Mouse (Mus musculus) cerebellum, postnatal 25 days (tissue): ENCODE measurements around the gene Aig1.

Experiments used
- DNase-seq, 2 experiments: peaks; one replicate each; pipeline ENCODE4 v3.0.0; 2021; ENCODE audit warnings: mixed read lengths in 2 of 2

Aig1 gene

DNA sequence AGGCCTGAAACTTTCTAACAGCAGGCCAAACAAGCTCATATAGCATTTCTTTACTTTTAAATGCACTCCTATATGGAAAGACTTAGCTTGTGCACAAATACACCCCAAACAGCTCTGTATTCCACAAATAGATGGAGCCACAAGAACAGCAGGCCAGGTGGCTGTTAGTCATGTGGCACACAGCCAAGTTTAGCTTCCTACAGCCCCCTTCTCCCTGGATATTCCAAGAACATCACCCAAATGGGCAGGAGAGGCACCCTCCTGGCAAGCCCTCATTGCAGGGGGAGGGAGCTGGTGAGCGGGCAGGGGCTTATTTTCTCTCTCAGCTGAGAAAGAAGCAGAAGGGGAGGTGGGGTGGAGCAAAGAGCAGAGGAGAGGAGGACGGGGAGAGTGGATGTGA, 267.9 kb downstream of the Aig1 start:
- no peak for DNase-seq

DNA sequence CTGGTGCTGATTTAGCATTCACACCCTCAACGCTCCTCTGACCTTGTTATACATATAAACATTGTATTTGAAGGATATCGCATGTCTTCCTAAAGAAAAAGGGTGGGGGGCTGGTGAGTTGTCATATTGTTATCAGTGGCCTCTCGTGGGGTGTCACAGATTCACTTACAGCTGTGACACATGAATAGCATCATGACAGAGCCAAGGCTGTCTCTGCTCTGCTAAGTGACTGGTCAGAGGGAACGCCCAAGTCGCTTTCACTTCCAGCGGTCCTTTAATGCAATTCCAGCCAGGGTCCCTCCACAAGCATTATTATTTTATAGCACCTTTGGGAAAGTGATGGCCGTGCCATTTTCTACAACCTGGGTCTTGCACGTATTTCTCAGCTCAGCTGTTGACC, 271.3 kb downstream of the Aig1 start:
- no peak for DNase-seq
